Mouse (Mus musculus) brain, embryonic 14.5 days (tissue): ENCODE results near the gene Zbtb34.

Experiments
- CTCF ChIP-seq: fragments of 200-500 bp; IDR thresholded peaks from 2 replicates; pipeline ENCODE4 v1.5.1; 2012; ENCODE audit warnings: inconsistent platforms, mild to moderate bottlenecking, moderate library complexity, borderline replicate concordance; ENCODE audit not compliant: insufficient read depth, insufficient read length; ENCODE audit errors: extremely low read depth
- POLR2A ChIP-seq: fragments of 200-500 bp; IDR thresholded peaks from 2 replicates; pipeline ENCODE4 v1.6.1; 2012; ENCODE audit warnings: mild to moderate bottlenecking, inconsistent platforms, borderline replicate concordance; ENCODE audit not compliant: poor library complexity, insufficient read depth, insufficient read length, severe bottlenecking; ENCODE audit errors: extremely low read depth

GRCm38 (mm10) chr2:33465215-33465614, 34.1 kb upstream of the Zbtb34 start:
- TF ChIP-seq CTCF: no peak
- TF ChIP-seq POLR2A: no peak
